Mouse (Mus musculus): ENCODE data around the gene Gin1.

Gene Gin1

GRCm38 (mm10) chr1:97788490-97788889 lies 18.5 kb downstream of the Gin1 start:
- DNase-seq: no peak

GRCm38 (mm10) chr1:97794110-97794509 lies 24.1 kb downstream of the Gin1 start:
- DNase-seq: no peak

GRCm38 (mm10) chr1:97795936-97796335 lies 26.0 kb downstream of the Gin1 start:
- DNase-seq: no peak

GRCm38 (mm10) chr1:97802207-97802902 lies 32.4 kb downstream of the Gin1 start:
- DNase-seq: no peak

GRCm38 (mm10) chr1:97804520-97804919 lies 34.5 kb downstream of the Gin1 start:
- no peak for DNase-seq

- no peak for DNase-seq
Measured at GRCm38 (mm10) chr1:97809255-97809912, 39.4 kb downstream of the Gin1 start.

GRCm38 (mm10) chr1:97821282-97821681 lies 51.3 kb downstream of the Gin1 start:
- no peak for DNase-seq

- DNase-seq: no peak
Measured at GRCm38 (mm10) chr1:97822203-97822602, 52.2 kb downstream of the Gin1 start.

- no peak for DNase-seq
Measured at GRCm38 (mm10) chr1:97822904-97823303, 52.9 kb downstream of the Gin1 start.

- no peak for DNase-seq
Measured at GRCm38 (mm10) chr1:97827566-97827965, 57.6 kb downstream of the Gin1 start.

GRCm38 (mm10) chr1:97828087-97828486 lies 58.1 kb downstream of the Gin1 start:
- no peak for DNase-seq

GRCm38 (mm10) chr1:97833466-97834353 lies 63.7 kb downstream of the Gin1 start:
- peak; percentile 21 to 31 for DNase-seq

GRCm38 (mm10) chr1:97834354-97834822 lies 64.4 kb downstream of the Gin1 start:
- DNase-seq: no peak
